Mouse (Mus musculus) hindbrain, embryonic 10.5 days (tissue): ENCODE measurements around the gene Tbc1d30. TPM values are rescaled to one million over a fixed set of nuclear protein-coding genes. Genes with fewer than 3 reads are reported as not detected.

Source experiments
- DNase-seq: peaks from one replicate; pipeline ENCODE4 v3.0.0-alpha.2; 2017; ENCODE audit warnings: low spot score
- H3K27ac ChIP-seq: fragments of 300-500 bp; sonication (generic); 2 replicates; pipeline ENCODE4 v1.5.1; 2016; ENCODE audit warnings: mild to moderate bottlenecking, moderate library complexity
- H3K27me3 ChIP-seq: fragments of 300-500 bp; sonication (generic); 2 replicates; pipeline ENCODE4 v1.6.1; 2016; ENCODE audit warnings: mild to moderate bottlenecking; ENCODE audit not compliant: poor library complexity, insufficient read depth, severe bottlenecking
- H3K36me3 ChIP-seq: fragments of 300-500 bp; sonication (generic); 2 replicates; pipeline ENCODE4 v1.6.1; 2016; ENCODE audit warnings: mild to moderate bottlenecking, moderate library complexity
- H3K4me1 ChIP-seq: fragments of 300-500 bp; sonication (generic); replicated peaks from 2 replicates; pipeline ENCODE4 v1.6.1; 2016; ENCODE audit warnings: mild to moderate bottlenecking
- H3K4me3 ChIP-seq: fragments of 300-500 bp; sonication (generic); 2 replicates; pipeline ENCODE4 v1.5.1; 2016; ENCODE audit warnings: mild to moderate bottlenecking, moderate library complexity
- H3K9me3 ChIP-seq: fragments of 300-500 bp; sonication (generic); 2 replicates; pipeline ENCODE4 v1.6.1; 2016; ENCODE audit warnings: mild to moderate bottlenecking, moderate library complexity
- WGBS: fragments of 180-500 bp; shearing (Covaris S2); methylation state at CpG from one replicate; pipeline ENCODE4 v1.1.7; 2016; 5-methylcytosine and 5-hydroxymethylcytosine counted together
- polyA plus RNA-seq: library from polyadenylated mRNA; unstranded; fragments of >200 nt; fragmentation: Nextera tagmentation; extraction: Ambion mirVana; gene quantifications from 2 replicates; pipeline ENCODE4 v1.2.1, GENCODE M21; 2016

The Tbc1d30 gene
- polyA plus RNA-seq, 1 experiment from 2014 or later, result 4.1 TPM

DNA sequence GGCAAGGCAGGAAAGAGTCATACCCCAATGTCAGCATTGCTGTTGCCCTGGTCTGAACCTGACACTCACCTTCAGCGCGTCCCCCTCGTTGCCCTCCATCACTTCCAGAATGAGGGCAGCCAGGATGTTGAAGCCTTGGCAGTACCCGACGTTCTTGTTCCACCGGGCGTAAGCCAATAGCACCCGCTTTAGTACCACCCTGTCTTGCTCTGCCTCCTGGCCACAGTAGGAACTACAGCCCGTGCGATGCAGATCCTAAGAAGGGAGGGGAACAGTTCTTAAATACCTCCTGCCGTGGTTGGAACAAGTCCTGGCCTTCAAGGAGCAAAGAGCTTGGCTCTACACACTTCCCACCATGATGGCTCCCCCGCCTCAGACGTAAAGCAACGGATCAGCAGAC lies 49.2 kb downstream of the Tbc1d30 start:
- DNase-seq, result no peak
- Histone ChIP-seq H3K27me3 (0 out of 2 replicates have a peak, but pooled peaks cover 3% of the 10 kb centered on the region), H3K27ac (no peak overlapping the region), H3K4me1 (peaks cover 26% of the 10 kb centered on the region), H3K9me3 (no peaks in the 10 kb centered on the region), H3K4me3 (no peak overlapping the region), H3K36me3 (peaks cover 3% of the 10 kb centered on the region; the same call in 1 of the 2 replicates)
- 80% methylated on average over 14 of the region's 14 CpGs for WGBS

DNA sequence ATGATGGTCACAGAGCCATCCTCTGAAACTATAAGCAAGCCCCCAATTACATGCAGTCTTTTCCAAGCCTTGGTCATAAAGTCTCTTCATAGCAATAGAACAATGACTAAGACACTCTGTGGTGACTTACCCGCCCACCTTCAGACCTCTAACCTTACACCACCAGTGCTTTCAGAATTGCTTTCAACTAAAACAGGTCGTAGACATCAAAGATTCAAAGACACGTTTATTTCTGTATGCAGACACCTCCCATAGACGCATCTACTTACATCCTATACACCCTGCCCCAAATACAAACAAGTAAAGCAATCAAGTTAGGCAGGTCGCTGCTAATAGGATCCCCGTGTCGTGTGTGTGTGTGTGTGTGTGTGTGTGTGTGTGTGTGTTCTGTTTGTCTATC lies 50.4 kb downstream of the Tbc1d30 start:
- H3K36me3 ChIP-seq, result peaks cover 6% of the 10 kb centered on the region; the same call in 1 of the 2 replicates
- no peaks in the 10 kb centered on the region for H3K9me3 ChIP-seq
- DNase-seq, result no peak
- H3K4me1 ChIP-seq, result peaks cover 16% of the 10 kb centered on the region
- no peak overlapping the region for H3K27ac ChIP-seq
- WGBS, result 80% methylated on average over 7 of the region's 7 CpGs
- H3K27me3 ChIP-seq, result peaks cover 7% of the 10 kb centered on the region; the same call in 1 of the 2 replicates
- no peak overlapping the region for H3K4me3 ChIP-seq

DNA sequence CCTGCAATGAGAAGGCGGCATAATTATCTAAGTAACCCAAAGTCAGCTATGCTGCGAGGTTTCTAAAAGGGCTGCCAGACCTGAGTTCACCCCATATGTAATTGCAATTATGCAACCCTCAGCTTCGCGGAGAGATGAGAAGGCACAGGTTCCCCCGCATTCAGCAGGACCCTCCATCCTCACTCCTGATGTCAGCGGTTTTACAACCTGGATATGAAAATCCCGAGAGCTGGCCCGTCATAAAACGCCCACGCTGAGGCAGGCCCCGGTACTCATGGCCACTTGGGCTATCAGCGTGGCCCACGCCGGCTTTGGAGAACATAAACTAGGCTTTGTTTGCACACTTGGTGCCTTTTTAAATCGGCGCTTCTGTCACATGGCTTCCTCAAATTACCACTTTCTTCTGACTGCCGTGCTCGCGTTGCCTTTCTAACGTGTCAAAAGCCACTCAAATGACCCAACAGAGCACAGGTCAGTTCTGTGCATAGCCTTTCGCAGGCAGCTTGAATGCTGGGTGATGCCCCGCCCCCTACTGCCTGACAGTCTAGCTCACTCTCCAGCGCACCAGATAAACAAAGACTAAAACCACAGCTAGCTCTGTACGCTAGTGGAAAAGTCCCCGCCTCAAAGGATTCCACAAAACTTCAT lies 53.9 kb downstream of the Tbc1d30 start:
- WGBS, result 38% methylated on average over 25 of the region's 25 CpGs
- peak overlapping the region; percentile 32 for H3K4me3 ChIP-seq
- peaks cover 15% of the 10 kb centered on the region for H3K4me1 ChIP-seq
- H3K27me3 ChIP-seq, result peaks cover 15% of the 10 kb centered on the region
- peak; percentile 61 for DNase-seq
- peaks cover 18% of the 10 kb centered on the region; the same call in 1 of the 2 replicates for H3K36me3 ChIP-seq
- no peaks in the 10 kb centered on the region for H3K9me3 ChIP-seq
- H3K27ac ChIP-seq, result peak overlapping the region; percentile 62; the same call in 1 of the 2 replicates

DNA sequence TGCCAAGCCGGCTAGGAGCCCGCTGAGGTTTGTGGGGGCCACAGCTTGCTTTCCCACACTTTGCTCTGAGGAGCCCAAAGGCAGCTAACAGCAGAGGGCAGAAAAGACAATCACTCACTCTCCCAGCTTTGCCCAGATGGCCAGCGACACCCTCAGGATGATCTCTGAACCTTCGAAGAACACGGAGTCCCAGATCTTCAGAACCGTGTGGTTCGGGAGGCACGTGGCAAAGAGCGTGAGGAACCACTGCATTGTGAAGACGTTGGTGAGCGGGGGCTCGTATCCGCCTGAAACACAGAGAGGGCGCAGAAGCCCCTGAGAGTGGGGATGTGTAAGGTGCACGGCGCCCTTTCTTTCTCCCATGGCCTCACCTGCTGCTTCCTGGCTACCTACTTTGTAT lies 56.6 kb downstream of the Tbc1d30 start:
- WGBS, result 82% methylated on average over 16 of the region's 16 CpGs
- peaks cover 33% of the 10 kb centered on the region for H3K4me1 ChIP-seq

DNA sequence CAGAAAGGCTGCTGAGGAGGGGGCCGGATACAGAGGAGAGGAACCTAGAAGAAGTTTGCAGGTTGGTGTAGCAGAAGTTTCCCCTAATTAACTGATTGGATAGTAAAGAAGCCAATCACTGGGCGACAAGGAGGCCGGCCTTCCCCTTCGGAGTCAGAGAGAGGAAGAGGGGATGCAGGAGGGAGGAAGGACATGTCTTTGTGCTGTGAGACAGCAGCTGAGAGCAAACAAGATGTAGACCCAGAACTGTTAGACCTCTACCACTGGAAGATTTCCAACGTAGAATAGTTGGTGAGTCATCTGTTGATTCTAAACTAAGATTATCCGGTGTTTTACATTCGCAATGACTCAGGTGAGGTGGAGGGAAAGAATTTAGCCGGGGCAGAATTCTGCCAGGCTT lies 57.2 kb downstream of the Tbc1d30 start:
- peaks cover 15% of the 10 kb centered on the region for H3K27me3 ChIP-seq
- 72% methylated on average over 8 of the region's 8 CpGs for WGBS
- H3K27ac ChIP-seq, result no peak overlapping the region
- H3K4me1 ChIP-seq, result peaks cover 34% of the 10 kb centered on the region
- no peaks in the 10 kb centered on the region for H3K9me3 ChIP-seq
- peaks cover 20% of the 10 kb centered on the region; the same call in 1 of the 2 replicates for H3K36me3 ChIP-seq
- no peak overlapping the region for H3K4me3 ChIP-seq
- no peak for DNase-seq

More for the DNA sequence above, 56.6 kb downstream of the Tbc1d30 start:
- H3K36me3 ChIP-seq, result peaks cover 18% of the 10 kb centered on the region; the same call in 1 of the 2 replicates
- no peak overlapping the region for H3K27ac ChIP-seq
- DNase-seq, result no peak
- no peak overlapping the region for H3K4me3 ChIP-seq
- no peaks in the 10 kb centered on the region for H3K9me3 ChIP-seq
- peaks cover 15% of the 10 kb centered on the region for H3K27me3 ChIP-seq

DNA sequence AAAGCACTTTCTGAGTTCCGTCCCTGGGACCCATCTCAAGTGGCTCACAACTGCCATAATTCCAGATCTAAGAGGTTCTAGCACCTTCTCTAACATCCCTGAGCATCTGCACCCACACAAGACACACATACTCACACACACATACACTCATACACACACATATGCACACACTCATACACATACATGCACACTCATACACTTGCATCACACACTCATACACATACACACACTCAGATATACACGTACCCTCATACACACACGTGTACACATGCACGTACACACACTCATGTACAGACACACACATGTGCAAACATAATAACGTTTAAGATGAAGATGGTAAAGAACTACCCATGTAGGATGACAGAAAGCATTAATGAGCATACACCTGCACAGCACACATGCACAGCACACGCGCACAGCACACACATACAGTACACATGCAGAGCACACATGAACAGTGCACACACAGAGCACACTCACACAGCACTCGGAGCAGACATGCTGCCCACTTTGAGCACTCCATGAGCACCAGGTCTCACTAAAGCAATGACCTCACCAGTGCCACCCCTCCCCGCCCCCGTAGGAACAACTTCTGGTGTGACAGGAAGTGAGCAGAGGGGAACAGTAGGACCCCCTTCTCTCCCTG lies 59.7 kb downstream of the Tbc1d30 start:
- Histone ChIP-seq H3K36me3 (peaks cover 29% of the 10 kb centered on the region), H3K9me3 (no peaks in the 10 kb centered on the region), H3K27me3 (peaks cover 14% of the 10 kb centered on the region), H3K4me3 (no peak overlapping the region), H3K27ac (no peak overlapping the region), H3K4me1 (peaks cover 27% of the 10 kb centered on the region)
- DNase-seq, result no peak
- WGBS, result 91% methylated on average over 10 of the region's 10 CpGs

DNA sequence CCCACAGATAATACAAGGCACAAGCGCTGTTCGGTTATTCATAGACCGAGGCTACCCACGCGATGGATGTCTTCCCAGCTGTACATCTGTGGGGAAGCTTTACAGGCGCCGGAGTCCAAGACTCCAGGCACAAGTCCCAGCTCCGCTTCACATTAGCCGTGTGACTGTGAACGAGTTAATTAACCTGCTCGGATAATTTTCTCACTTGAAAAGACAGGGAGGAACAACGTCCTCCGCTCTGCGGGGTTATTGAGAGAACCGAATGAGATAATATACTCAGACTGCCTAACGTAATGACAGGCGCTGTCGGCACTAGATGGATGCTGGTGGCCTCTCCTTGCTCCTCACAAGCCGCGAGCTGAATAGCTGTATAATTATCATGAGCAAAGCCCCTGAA lies 60.4 kb downstream of the Tbc1d30 start:
- Histone ChIP-seq H3K36me3 (peaks cover 30% of the 10 kb centered on the region), H3K9me3 (no peaks in the 10 kb centered on the region), H3K27me3 (peaks cover 8% of the 10 kb centered on the region), H3K4me3 (no peak overlapping the region), H3K4me1 (peaks cover 27% of the 10 kb centered on the region), H3K27ac (no peak overlapping the region)
- 60% methylated on average over 20 of the region's 20 CpGs for WGBS
- no peak for DNase-seq

DNA sequence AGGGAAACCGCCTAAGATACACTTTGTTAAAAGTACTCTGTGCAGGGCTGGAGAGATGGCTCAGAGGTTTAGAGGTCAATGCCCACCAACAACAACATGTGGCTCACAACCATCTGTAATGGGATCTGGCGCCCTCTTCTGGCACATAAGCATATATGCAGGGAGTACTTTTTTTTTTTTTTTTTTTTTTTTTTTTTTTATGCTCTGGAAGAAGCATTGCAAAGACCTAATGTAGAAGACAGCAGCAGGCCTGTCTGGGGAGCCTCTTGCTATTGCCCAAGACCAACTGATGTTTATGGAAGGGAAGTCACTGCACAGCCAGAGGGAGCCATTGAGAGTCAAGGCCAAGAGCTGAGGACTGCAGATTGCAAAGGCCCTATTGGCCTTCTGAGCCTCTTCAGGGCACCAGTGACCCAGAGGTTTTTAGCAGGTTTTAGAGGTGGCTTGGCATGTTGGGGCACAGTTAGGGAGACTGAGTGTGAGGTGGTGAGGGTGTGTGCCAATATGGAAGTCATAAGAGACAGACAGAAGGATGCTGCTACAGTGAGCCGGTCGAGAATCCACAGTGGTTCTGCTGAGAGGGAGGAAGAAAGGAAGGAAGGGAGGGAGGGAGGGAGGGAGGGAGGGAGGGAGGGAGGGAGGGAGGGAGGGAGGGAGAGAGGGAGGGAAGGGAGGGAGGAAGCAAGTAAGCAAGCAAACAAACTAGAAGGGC lies 61.0 kb downstream of the Tbc1d30 start:
- no peaks in the 10 kb centered on the region for H3K9me3 ChIP-seq
- peaks cover 30% of the 10 kb centered on the region for H3K36me3 ChIP-seq
- peaks cover 8% of the 10 kb centered on the region for H3K27me3 ChIP-seq
- no peak for DNase-seq
- 69% methylated on average over 4 of the region's 4 CpGs for WGBS
- H3K4me3 ChIP-seq, result no peak overlapping the region
- H3K27ac ChIP-seq, result no peak overlapping the region
- H3K4me1 ChIP-seq, result peaks cover 29% of the 10 kb centered on the region

DNA sequence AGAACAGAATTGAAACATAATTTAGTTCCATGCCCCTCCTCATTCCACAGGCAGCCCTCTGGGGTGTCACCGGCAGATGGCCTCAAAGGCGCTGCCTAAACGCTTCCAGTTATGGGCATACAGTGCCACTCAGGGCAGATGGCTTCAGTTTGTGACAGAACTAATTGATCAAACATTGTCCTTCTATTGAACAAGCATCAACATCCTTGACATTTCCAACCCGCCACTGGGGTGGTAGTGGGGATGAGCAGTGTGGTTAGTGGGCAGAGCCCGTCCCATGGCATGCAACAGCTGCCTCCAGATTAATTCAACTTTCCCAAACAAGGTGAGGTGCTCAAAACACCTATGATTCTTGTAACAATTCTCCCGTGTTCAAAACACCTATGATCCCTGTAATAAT lies 68.2 kb downstream of the Tbc1d30 start:
- Histone ChIP-seq H3K27me3 (no peaks in the 10 kb centered on the region), H3K4me1 (peaks cover 36% of the 10 kb centered on the region), H3K27ac (no peak overlapping the region), H3K4me3 (no peak overlapping the region), H3K9me3 (no peaks in the 10 kb centered on the region), H3K36me3 (peaks cover 9% of the 10 kb centered on the region; the same call in 1 of the 2 replicates)
- no peak for DNase-seq
- whole genome bisulfite sequencing, result 85% methylated on average over 6 of the region's 6 CpGs

DNA sequence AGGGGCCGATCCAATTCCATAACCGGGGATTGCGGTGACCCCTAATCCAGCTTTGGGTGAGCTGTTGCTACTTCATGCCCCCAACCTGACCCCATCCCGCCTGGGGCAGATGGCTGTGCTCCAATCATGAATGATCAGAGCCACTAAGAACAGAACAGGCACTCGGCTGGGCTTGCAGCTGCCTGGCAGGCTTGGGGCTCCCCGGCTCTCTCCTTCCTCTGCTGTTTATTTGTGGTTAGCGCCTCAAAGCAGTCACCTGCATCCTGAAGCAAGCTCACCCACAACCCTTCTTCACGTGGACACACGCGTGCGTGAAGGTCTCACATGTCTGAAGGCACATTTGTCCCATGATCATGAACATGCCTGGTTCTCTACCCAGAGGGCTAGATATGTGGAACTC lies 68.6 kb downstream of the Tbc1d30 start:
- no peaks in the 10 kb centered on the region for H3K27me3 ChIP-seq
- 78% methylated on average over 11 of the region's 11 CpGs for WGBS

DNA sequence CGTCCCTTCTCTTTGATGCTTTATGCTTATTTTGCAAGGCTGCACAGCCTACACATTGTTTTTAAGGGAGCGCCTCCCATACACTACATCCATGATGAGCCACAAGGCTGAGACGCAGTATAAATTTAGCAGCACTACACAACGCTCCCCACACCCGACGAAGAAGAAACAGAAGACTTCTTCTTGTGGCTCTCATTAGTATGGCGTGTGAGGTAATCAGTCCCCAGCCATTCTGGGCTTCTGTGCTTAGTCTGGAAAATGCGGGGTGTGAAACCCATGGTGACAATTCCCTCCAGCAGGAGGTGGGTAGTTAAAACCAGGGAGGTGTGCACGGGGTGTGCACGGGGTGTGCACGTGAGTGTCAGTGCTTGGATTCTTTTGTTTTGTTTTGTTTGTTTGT lies 70.1 kb downstream of the Tbc1d30 start:
- Histone ChIP-seq H3K36me3 (0 out of 2 replicates have a peak, but pooled peaks cover 2% of the 10 kb centered on the region), H3K27me3 (no peaks in the 10 kb centered on the region), H3K9me3 (no peaks in the 10 kb centered on the region), H3K27ac (no peak overlapping the region), H3K4me1 (peaks cover 45% of the 10 kb centered on the region), H3K4me3 (no peak overlapping the region)
- DNase-seq, result no peak
- WGBS, result 91% methylated on average over 11 of the region's 11 CpGs

More for the DNA sequence above, 68.6 kb downstream of the Tbc1d30 start:
- no peak overlapping the region for H3K4me3 ChIP-seq
- H3K9me3 ChIP-seq, result no peaks in the 10 kb centered on the region
- peak overlapping the region; percentile 45; the same call in 1 of the 2 replicates for H3K27ac ChIP-seq
- H3K4me1 ChIP-seq, result peaks cover 36% of the 10 kb centered on the region
- H3K36me3 ChIP-seq, result peaks cover 9% of the 10 kb centered on the region; the same call in 1 of the 2 replicates
- no peak for DNase-seq

DNA sequence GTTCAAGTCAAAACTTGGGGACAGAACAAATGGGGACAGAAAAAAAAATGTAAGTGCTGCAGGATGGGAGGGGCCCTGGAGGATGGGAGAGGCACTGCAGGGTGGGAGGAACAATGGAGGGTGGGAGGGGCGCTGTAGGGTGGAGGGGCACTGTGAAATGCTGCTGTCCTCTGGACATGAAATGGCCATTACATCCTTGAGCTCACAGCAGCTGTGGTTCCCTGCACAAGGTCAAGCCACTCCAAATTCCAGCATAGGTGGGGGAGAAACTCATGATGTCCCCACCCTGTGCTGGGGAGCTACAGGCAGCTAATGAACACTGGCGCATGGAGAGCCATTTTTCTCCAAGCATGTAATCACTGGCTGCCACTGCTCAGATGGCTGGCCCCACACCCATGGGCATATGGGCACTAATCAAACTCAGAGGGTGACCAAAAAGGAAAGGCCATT lies 74.0 kb downstream of the Tbc1d30 start:
- Histone ChIP-seq H3K4me3 (no peak overlapping the region), H3K27ac (no peak overlapping the region), H3K9me3 (0 out of 2 replicates have a peak, but pooled peaks cover 3% of the 10 kb centered on the region), H3K36me3 (peaks cover 23% of the 10 kb centered on the region), H3K27me3 (no peaks in the 10 kb centered on the region), H3K4me1 (peaks cover 13% of the 10 kb centered on the region)
- DNase-seq, result no peak
- 70% methylated on average over 2 of the region's 2 CpGs for WGBS
